Mouse (Mus musculus) hindbrain, postnatal 0 days (tissue): Measurements from ENCODE around the gene Slc9a5. TPM values are rescaled to one million over a fixed set of nuclear protein-coding genes. Genes with fewer than 3 reads are reported as not detected.

ENCODE experiments used
- ATAC-seq: fragments of 200-750 bp; cut with Nextera tagmentation; 2 replicates; pipeline ENCODE4 v1.8.0; 2017; ENCODE audit warnings: mild to moderate bottlenecking, moderate TSS enrichment, moderate library complexity
- DNase-seq: peaks from one replicate; pipeline ENCODE4 v3.0.0-alpha.2; 2015; ENCODE audit warnings: low spot score
- H3K27ac ChIP-seq: fragments of 300-500 bp; sonication (generic); 2 replicates; pipeline ENCODE4 v1.5.1; 2014; ENCODE audit warnings: mild to moderate bottlenecking
- H3K27me3 ChIP-seq: fragments of 300-500 bp; sonication (generic); 2 replicates; pipeline ENCODE4 v1.6.1; 2014; ENCODE audit warnings: low read length, mixed read lengths; ENCODE audit not compliant: insufficient read depth
- H3K36me3 ChIP-seq: fragments of 300-500 bp; sonication (generic); 2 replicates; pipeline ENCODE4 v1.6.1; 2014; ENCODE audit warnings: low read length, mixed read lengths; ENCODE audit not compliant: insufficient read depth
- H3K4me1 ChIP-seq: fragments of 300-500 bp; sonication (generic); 2 replicates; pipeline ENCODE4 v1.6.1; 2014; ENCODE audit warnings: antibody characterized with exemption, low read length, mixed read lengths; ENCODE audit not compliant: insufficient read depth
- H3K4me2 ChIP-seq: fragments of 300-500 bp; sonication (generic); 2 replicates; pipeline ENCODE4 v1.6.1; 2014; ENCODE audit warnings: low read depth, mild to moderate bottlenecking, low read length, moderate library complexity, mixed read lengths
- H3K4me3 ChIP-seq: fragments of 300-500 bp; sonication (generic); 2 replicates; pipeline ENCODE4 v1.5.1; 2014; ENCODE audit warnings: low read length
- H3K9ac ChIP-seq: fragments of 300-500 bp; sonication (generic); replicated peaks from 2 replicates; pipeline ENCODE4 v1.6.1; 2014; ENCODE audit warnings: mild to moderate bottlenecking, low read length, moderate library complexity, mixed read lengths
- H3K9me3 ChIP-seq: fragments of 300-500 bp; sonication (generic); 2 replicates; pipeline ENCODE4 v1.6.1; 2016; ENCODE audit warnings: low read length, mixed read lengths
- CTCF ChIP-seq: IDR thresholded peaks from 2 replicates; pipeline ENCODE4 v1.5.1; 2016; ENCODE audit warnings: antibody characterized with exemption, control low read depth, low read depth
- WGBS: fragments of 180-500 bp; shearing (Covaris S2); extraction: QIAGEN DNeasy Blood & Tissue Kit; methylation state at CpG from one replicate; pipeline ENCODE4 v1.1.7; 2014; 5-methylcytosine and 5-hydroxymethylcytosine counted together
- polyA plus RNA-seq: library from polyadenylated mRNA; unstranded; fragments of >200 nt; fragmentation: Nextera tagmentation; extraction: Ambion mirVana; gene quantifications from 2 replicates; pipeline ENCODE4 v1.2.1, GENCODE M21; 2015
- total RNA-seq: library from RNA; depleted of rRNA; stranded (reverse); fragments of >200 nt; gene quantifications from 2 replicates; pipeline ENCODE4 v1.2.3, GENCODE M21; 2014

Gene Slc9a5
- total and polyA plus RNA-seq, 2 experiments from 2014 or later, result 10.6 to 28.6 TPM

DNA sequence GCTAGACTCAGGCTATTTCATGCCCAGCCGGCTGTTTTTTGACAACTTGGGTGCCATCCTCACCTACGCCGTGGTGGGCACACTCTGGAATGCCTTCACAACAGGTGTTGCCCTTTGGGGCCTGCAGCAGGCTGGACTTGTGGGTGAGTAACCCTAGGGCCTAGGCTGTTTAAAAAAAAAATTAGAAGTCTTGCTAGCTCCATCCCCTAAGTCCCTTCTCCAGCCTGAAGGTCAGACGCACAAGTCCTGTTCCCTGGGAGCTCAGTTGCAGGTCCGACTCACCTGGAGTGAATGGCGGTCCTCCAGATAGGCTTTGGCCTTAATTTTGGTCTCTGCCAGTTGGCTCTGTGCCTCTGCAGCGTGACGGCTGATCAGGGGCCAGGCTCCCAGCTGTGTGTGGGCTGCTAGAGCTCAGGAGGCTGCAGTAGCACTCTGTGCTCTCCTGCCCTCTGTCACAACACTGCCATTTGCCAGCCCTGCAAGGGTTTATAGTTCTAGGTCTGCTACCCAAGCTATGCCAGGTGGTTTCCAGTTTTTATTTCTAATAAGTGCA, 5.0 kb downstream of the Slc9a5 start:
- H3K27ac ChIP-seq, result no peak overlapping the region
- no peak overlapping the region for H3K4me2 ChIP-seq
- WGBS, result 52% methylated on average over 8 of the region's 8 CpGs
- H3K36me3 ChIP-seq, result peaks cover 7% of the 10 kb centered on the region
- H3K27me3 ChIP-seq, result no peaks in the 10 kb centered on the region
- peaks cover 9% of the 10 kb centered on the region; the same call in 1 of the 2 replicates for H3K4me1 ChIP-seq
- no peaks in the 10 kb centered on the region for H3K9me3 ChIP-seq
- no peak overlapping the region for H3K9ac ChIP-seq
- DNase-seq, result no peak
- no peak for ATAC-seq
- no peak overlapping the region for H3K4me3 ChIP-seq
- no peak for TF ChIP-seq CTCF

DNA sequence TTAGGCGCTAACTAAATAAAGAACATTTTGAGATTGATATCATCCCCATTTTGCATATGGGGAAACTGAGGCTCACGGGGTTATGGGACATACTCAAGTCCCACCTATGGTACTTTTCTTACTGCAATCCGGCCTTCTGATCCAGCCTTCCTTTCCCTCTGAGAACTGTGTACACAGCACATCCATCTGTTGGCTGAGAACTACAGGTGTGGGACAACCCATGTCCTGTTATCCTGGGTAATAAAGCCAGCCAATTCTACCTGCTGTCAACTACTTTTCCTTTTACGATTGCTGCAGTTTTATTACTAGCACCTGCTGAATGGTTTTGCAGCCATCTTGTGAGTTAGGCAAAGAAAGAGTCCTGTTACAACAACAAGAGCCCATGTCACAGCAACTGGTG, 5.9 kb downstream of the Slc9a5 start:
- 91% methylated on average over 4 of the region's 4 CpGs for WGBS

DNA sequence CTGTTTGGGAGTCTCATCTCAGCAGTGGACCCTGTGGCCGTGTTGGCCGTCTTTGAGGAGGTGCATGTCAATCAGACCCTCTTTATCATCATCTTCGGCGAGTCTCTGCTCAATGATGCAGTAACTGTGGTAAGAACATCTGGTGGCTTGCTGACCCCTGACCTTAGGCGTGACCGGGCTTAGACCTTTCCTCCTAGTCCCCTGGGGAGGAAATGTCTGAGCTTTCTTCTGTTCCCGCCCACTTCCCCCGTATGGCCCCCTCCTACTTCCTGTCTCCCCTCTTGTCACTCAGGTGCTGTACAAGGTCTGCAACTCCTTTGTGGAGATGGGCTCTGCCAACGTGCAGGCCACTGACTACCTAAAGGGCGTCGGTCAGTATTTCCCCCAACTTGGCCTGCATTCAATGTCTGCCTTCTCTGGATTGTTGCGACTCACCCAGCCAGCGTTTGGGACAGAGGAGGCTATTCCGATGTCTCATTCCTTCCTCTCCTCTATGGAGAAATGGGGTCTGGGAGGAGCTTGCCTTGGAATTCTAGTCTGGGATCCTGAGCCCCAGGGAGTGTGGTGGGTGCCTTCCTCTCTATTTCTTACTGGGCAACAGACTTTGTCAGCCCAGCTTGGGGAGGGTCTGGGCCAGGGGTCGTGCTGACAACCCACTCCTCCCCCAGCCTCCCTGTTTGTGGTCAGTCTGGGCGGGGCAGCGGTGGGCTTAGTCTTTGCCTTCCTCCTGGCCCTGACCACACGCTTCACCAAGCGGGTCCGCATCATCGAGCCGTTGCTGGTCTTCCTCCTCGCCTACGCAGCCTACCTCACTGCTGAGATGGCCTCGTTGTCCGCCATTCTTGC, 6.8 kb downstream of the Slc9a5 start:
- Histone ChIP-seq H3K4me3 (no peak overlapping the region), H3K36me3 (peaks cover 7% of the 10 kb centered on the region), H3K4me2 (no peak overlapping the region), H3K27me3 (no peaks in the 10 kb centered on the region), H3K27ac (no peak overlapping the region), H3K9ac (no peak overlapping the region), H3K9me3 (no peaks in the 10 kb centered on the region), H3K4me1 (peaks cover 3% of the 10 kb centered on the region; the same call in 1 of the 2 replicates)
- ATAC-seq (no peak), DNase-seq (no peak)
- TF ChIP-seq CTCF, result no peak
- 58% methylated on average over 26 of the region's 26 CpGs for WGBS

More for the DNA sequence above, 5.9 kb downstream of the Slc9a5 start:
- Histone ChIP-seq H3K4me1 (peaks cover 9% of the 10 kb centered on the region; the same call in 1 of the 2 replicates), H3K9ac (no peak overlapping the region), H3K9me3 (no peaks in the 10 kb centered on the region), H3K27ac (no peak overlapping the region), H3K36me3 (peaks cover 7% of the 10 kb centered on the region), H3K27me3 (no peaks in the 10 kb centered on the region), H3K4me2 (no peak overlapping the region), H3K4me3 (no peak overlapping the region)
- no peak for DNase-seq
- TF ChIP-seq CTCF, result no peak
- no peak for ATAC-seq

DNA sequence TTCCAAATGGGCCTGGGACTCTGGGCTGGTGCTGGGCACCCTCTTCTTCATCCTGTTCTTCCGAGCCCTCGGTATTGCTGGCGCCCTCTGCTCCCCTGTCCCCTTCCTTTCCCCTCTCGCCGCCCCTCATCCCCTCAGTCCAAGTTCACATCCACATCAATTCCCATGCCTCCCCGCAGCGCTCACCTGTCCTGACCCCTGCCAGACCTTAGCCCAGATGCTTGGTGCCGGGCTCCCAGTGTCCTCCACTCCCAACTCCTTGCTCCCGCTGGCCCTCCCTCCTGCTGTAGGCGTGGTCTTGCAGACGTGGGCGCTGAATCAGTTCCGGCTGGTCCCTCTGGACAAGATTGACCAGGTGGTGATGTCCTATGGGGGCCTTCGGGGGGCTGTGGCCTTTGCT, 8.0 kb downstream of the Slc9a5 start:
- no peak overlapping the region for H3K27ac ChIP-seq
- no peaks in the 10 kb centered on the region for H3K27me3 ChIP-seq
- no peaks in the 10 kb centered on the region for H3K9me3 ChIP-seq
- WGBS, result 89% methylated on average over 14 of the region's 14 CpGs
- H3K4me1 ChIP-seq, result no peaks in the 10 kb centered on the region
- H3K9ac ChIP-seq, result no peak overlapping the region
- H3K36me3 ChIP-seq, result peaks cover 7% of the 10 kb centered on the region
- no peak for ATAC-seq
- TF ChIP-seq CTCF, result no peak
- no peak overlapping the region for H3K4me2 ChIP-seq
- no peak for DNase-seq
- no peak overlapping the region for H3K4me3 ChIP-seq

DNA sequence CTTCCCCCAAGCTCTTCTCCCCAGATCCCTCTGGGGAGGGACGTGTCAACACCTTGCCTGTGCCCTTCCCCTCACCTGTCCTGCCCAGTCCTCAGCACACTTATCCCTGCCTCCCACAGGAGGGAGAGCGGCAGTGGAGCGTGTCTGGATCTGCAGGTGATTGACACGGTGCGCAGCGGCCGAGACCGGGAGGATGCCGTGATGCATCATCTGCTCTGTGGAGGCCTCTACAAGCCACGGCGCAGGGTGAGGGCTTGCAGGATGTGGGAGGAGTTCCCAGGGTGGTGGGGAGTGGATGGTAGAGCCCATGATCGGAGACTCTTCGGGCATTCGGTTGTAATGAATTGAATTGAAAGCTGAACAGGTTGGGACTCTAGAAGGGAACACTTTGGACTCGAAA, 10.6 kb downstream of the Slc9a5 start:
- H3K9ac ChIP-seq, result no peak overlapping the region
- TF ChIP-seq CTCF, result no peak
- no peaks in the 10 kb centered on the region for H3K4me1 ChIP-seq
- H3K36me3 ChIP-seq, result peaks cover 11% of the 10 kb centered on the region
- DNase-seq (no peak), ATAC-seq (peak; percentile 31; the same call in 1 of the 2 replicates)
- no peaks in the 10 kb centered on the region for H3K27me3 ChIP-seq
- H3K4me2 ChIP-seq, result no peak overlapping the region
- no peak overlapping the region for H3K27ac ChIP-seq
- no peaks in the 10 kb centered on the region for H3K9me3 ChIP-seq
- 64% methylated on average over 15 of the region's 15 CpGs for WGBS
- no peak overlapping the region for H3K4me3 ChIP-seq

DNA sequence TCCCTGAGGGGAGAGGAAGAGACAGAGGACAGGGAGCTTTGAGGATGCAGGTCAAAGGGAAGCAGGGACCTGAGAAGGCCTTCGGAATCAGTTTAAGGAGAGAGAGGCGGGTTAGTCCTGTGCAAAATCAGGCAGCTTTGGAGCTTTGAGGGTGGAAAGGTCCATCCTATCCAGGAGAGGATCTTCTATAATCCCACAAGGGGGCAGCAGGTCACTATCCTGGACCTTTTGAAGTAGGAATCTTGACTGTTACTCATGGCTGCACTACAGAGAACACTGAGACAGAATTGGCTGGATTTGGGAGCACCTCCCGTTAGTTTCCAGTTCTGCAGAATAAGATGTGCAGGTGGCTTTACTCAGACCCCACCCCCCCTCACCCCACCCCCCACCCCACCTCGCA, 11.0 kb downstream of the Slc9a5 start:
- DNase-seq (peak; percentile 69), ATAC-seq (0 out of 2 replicates have a peak, but pooled peaks have one; percentile 27)
- no peaks in the 10 kb centered on the region for H3K4me1 ChIP-seq
- no peak overlapping the region for H3K4me3 ChIP-seq
- peaks cover 14% of the 10 kb centered on the region for H3K36me3 ChIP-seq
- H3K9me3 ChIP-seq, result no peaks in the 10 kb centered on the region
- no peak overlapping the region for H3K9ac ChIP-seq
- no peak overlapping the region for H3K4me2 ChIP-seq
- H3K27me3 ChIP-seq, result no peaks in the 10 kb centered on the region
- no peak overlapping the region for H3K27ac ChIP-seq
- TF ChIP-seq CTCF, result peak; percentile 65
- WGBS, result 51% methylated on average over 4 of the region's 4 CpGs
